In genomic region chr3:146403770-146404169, GRCm38 (mm10) we compare ENCODE assay signal across 8 mouse cellular contexts. TPM values are rescaled to one million over a fixed set of nuclear protein-coding genes. Genes with fewer than 3 reads are reported as not detected.
A peak's percentile ranks its signal among the peaks of the same experiment; 100 is the strongest.
DNase-seq lines count a peak whose midpoint lies in the region; ATAC-seq and TF ChIP-seq lines count a peak whose summit lies in the region.

No protein-coding gene starts in this region.

- H3K36me3 ChIP-seq in kidney, postnatal 0 days (ENCODE audit: insufficient read depth, low read length) = no peaks in the 10 kb centered on the region
- H3K36me3 ChIP-seq in embryonic facial prominence, embryonic 12.5 days = no peaks in the 10 kb centered on the region
- no peaks in the 10 kb centered on the region for H3K36me3 ChIP-seq in intestine, embryonic 15.5 days
- no peaks in the 10 kb centered on the region for H3K36me3 ChIP-seq in neural tube, embryonic 12.5 days

- no peak for DNase-seq in kidney, postnatal 0 days (ENCODE audit: low spot score)
- DNase-seq in kidney, postnatal 4 days = no peak
- no peak for DNase-seq in spleen, postnatal 36 days (ENCODE audit: low spot score in 2 of 2)
- DNase-seq in right cerebral cortex, postnatal 36 days (ENCODE audit: low spot score in 2 of 2) = no peak
- no peak for DNase-seq in frontal cortex, postnatal 10 days (ENCODE audit: low spot score in 2 of 2)

- peak overlapping the region; percentile 84 for H3K4me2 ChIP-seq in kidney, postnatal 0 days (ENCODE audit: low read length)
- peak overlapping the region; percentile 77 for H3K4me2 ChIP-seq in embryonic facial prominence, embryonic 12.5 days (replicated peaks)
- peak overlapping the region; percentile 93 for H3K4me2 ChIP-seq in intestine, embryonic 15.5 days (replicated peaks)
- H3K4me2 ChIP-seq in neural tube, embryonic 12.5 days (replicated peaks) = peak overlapping the region; percentile 85

- no peak for ATAC-seq in kidney, postnatal 0 days (replicated peaks; ENCODE audit: low FRiP score, low read depth)
- ATAC-seq in embryonic facial prominence, embryonic 12.5 days (ENCODE audit: insufficient number of reproducible peaks, insufficient read depth, low FRiP score, low TSS enrichment) = no peak
- ATAC-seq in intestine, embryonic 15.5 days = no peak
- ATAC-seq in neural tube, embryonic 12.5 days (ENCODE audit: low FRiP score, low read depth) = no peak

- TF ChIP-seq CTCF in kidney, postnatal 0 days (IDR thresholded peaks at IDR 0.05; ENCODE audit: low read depth) = no peak

- peak overlapping the region; percentile 92 for H3K4me3 ChIP-seq in kidney, postnatal 0 days (replicated peaks; ENCODE audit: low read depth, low read length)
- peak overlapping the region; percentile 83 for H3K4me3 ChIP-seq in embryonic facial prominence, embryonic 12.5 days
- H3K4me3 ChIP-seq in intestine, embryonic 15.5 days (replicated peaks) = peak overlapping the region; percentile 99
- peak overlapping the region; percentile 93 for H3K4me3 ChIP-seq in neural tube, embryonic 12.5 days

- H3K4me1 ChIP-seq in kidney, postnatal 0 days (replicated peaks; ENCODE audit: insufficient read depth, low read length) = peaks cover 7% of the 10 kb centered on the region; the same call in 1 of the 2 replicates
- H3K4me1 ChIP-seq in embryonic facial prominence, embryonic 12.5 days = peaks cover 16% of the 10 kb centered on the region; the same call in 1 of the 2 replicates
- H3K4me1 ChIP-seq in intestine, embryonic 15.5 days (replicated peaks) = peaks cover 7% of the 10 kb centered on the region; the same call in 1 of the 2 replicates
- H3K4me1 ChIP-seq in neural tube, embryonic 12.5 days = peaks cover 27% of the 10 kb centered on the region

- H3K9me3 ChIP-seq in kidney, postnatal 0 days (replicated peaks; ENCODE audit: low read length) = no peaks in the 10 kb centered on the region
- peaks cover 4% of the 10 kb centered on the region; the same call in 1 of the 2 replicates for H3K9me3 ChIP-seq in embryonic facial prominence, embryonic 12.5 days
- no peaks in the 10 kb centered on the region for H3K9me3 ChIP-seq in intestine, embryonic 15.5 days
- 0 out of 2 replicates have a peak, but pooled peaks cover 6% of the 10 kb centered on the region for H3K9me3 ChIP-seq in neural tube, embryonic 12.5 days

- no peaks in the 10 kb centered on the region for H3K27me3 ChIP-seq in kidney, postnatal 0 days (ENCODE audit: insufficient read depth, low read length)
- no peaks in the 10 kb centered on the region for H3K27me3 ChIP-seq in embryonic facial prominence, embryonic 12.5 days
- H3K27me3 ChIP-seq in intestine, embryonic 15.5 days (replicated peaks) = no peaks in the 10 kb centered on the region
- H3K27me3 ChIP-seq in neural tube, embryonic 12.5 days (replicated peaks) = no peaks in the 10 kb centered on the region

- 24% methylated on average over 3 of the region's 3 CpGs for WGBS in kidney, postnatal 0 days
- 43% methylated on average over 3 of the region's 3 CpGs for WGBS in embryonic facial prominence, embryonic 12.5 days
- 35% methylated on average over 3 of the region's 3 CpGs for WGBS in intestine, embryonic 15.5 days
- 44% methylated on average over 3 of the region's 3 CpGs for WGBS in neural tube, embryonic 12.5 days

- peak overlapping the region; percentile 77 for H3K27ac ChIP-seq in kidney, postnatal 0 days
- H3K27ac ChIP-seq in embryonic facial prominence, embryonic 12.5 days = no peak overlapping the region
- peak overlapping the region; percentile 55 for H3K27ac ChIP-seq in intestine, embryonic 15.5 days
- H3K27ac ChIP-seq in neural tube, embryonic 12.5 days = no peak overlapping the region

- H3K9ac ChIP-seq in kidney, postnatal 0 days (ENCODE audit: low read depth, low read length) = peak overlapping the region; percentile 81
- peak overlapping the region; percentile 87; the same call in 1 of the 2 replicates for H3K9ac ChIP-seq in embryonic facial prominence, embryonic 12.5 days
- peak overlapping the region; percentile 59; the same call in 1 of the 2 replicates for H3K9ac ChIP-seq in intestine, embryonic 15.5 days
- peak overlapping the region; percentile 94 for H3K9ac ChIP-seq in neural tube, embryonic 12.5 days

RNA-seq across cellular contexts. Expression of gene Ssx2ip, which starts 0.7 kb away (rescaled TPM):
- 20.0 and 20.5 TPM in 2 replicates for polyA plus RNA-seq in kidney, postnatal 0 days (2015; fragmentation: Nextera tagmentation; extraction: Ambion mirVana)
- 26.6 and 29.8 TPM in 2 replicates for polyA plus RNA-seq in embryonic facial prominence, embryonic 12.5 days (2016; fragmentation: Nextera tagmentation; extraction: Ambion mirVana)
- 38.6 and 41.5 TPM in 2 replicates for polyA plus RNA-seq in intestine, embryonic 15.5 days (2015; fragmentation: Nextera tagmentation; extraction: Ambion mirVana)
- 19.0 and 21.6 TPM in 2 replicates for polyA plus RNA-seq in neural tube, embryonic 12.5 days (2016; fragmentation: Nextera tagmentation; extraction: Ambion mirVana)

RNA-seq across cellular contexts. Expression of gene Ctbs, which starts 45.8 kb away (rescaled TPM):
- 17.8 and 19.0 TPM in 2 replicates for polyA plus RNA-seq in kidney, postnatal 0 days (2015; fragmentation: Nextera tagmentation; extraction: Ambion mirVana)
- polyA plus RNA-seq in embryonic facial prominence, embryonic 12.5 days (2016; fragmentation: Nextera tagmentation; extraction: Ambion mirVana) = 7.7 and 10.6 TPM in 2 replicates
- polyA plus RNA-seq in intestine, embryonic 15.5 days (2015; fragmentation: Nextera tagmentation; extraction: Ambion mirVana) = 10.1 and 11.3 TPM in 2 replicates
- polyA plus RNA-seq in neural tube, embryonic 12.5 days (2016; fragmentation: Nextera tagmentation; extraction: Ambion mirVana) = 5.2 and 5.6 TPM in 2 replicates

Comparison
In these comparisons a context has a peak if more than half of its experiments do, and no peak if none do; other contexts are left out.
1. H3K27ac ChIP-seq: peak in kidney, postnatal 0 days (single experiment) and intestine, embryonic 15.5 days (single experiment); none in embryonic facial prominence, embryonic 12.5 days (single experiment) and neural tube, embryonic 12.5 days (single experiment).
2. Peak in every context shown above with its lines, with median percentiles within 50 percentile points of each other: H3K4me2 ChIP-seq, H3K4me3 ChIP-seq and H3K9ac ChIP-seq.